Mouse (Mus musculus) bone marrow macrophage, adult 2 months (primary cell): Measurements from ENCODE around the gene Dlat.

ENCODE experiments used
- CTCF ChIP-seq: IDR thresholded peaks from 2 replicates; pipeline ENCODE4 v1.5.1; 2012; ENCODE audit warnings: low read depth, mild to moderate bottlenecking, low read length, moderate library complexity
- POLR2A ChIP-seq: IDR thresholded peaks from 2 replicates; pipeline ENCODE4 v1.6.1; 2012; ENCODE audit warnings: mild to moderate bottlenecking, low read depth, low read length, borderline replicate concordance

GRCm38 (mm10) chr9:50686866-50687652 is 27.5 kb upstream of the Dlat start:
- no peak for TF ChIP-seq CTCF
- TF ChIP-seq POLR2A, result no peak
